Mouse (Mus musculus): Measurements from ENCODE around the gene Zdhhc5.

Zdhhc5 gene

GRCm38 (mm10) chr2:84714811-84715561 is at the start of gene Zdhhc5:
Gene Zdhhc5, minus strand, starts transcription at chr2:84715180.
- ChIA-PET POLR2A (interaction anchor here in 3 of 4 experiments (0.8 to 8.6 kb wide), 25 partner anchors 8 to 136 kb away, joined by 3 to 83 read pairs (median 6); partner anchors contain the start of genes Clp1 (in 2 of the 3), Gm19426 (in 2 of the 3), Ctnnd1 (in 1 of the 3) and Gm28635 (in 1 of the 3)), CTCF (interaction anchor here in 1 of 4 experiments (0.5 kb wide), 1 partner anchor 1030 kb away, joined by 4 read pairs; no protein-coding TSS in a partner anchor)

DNA sequence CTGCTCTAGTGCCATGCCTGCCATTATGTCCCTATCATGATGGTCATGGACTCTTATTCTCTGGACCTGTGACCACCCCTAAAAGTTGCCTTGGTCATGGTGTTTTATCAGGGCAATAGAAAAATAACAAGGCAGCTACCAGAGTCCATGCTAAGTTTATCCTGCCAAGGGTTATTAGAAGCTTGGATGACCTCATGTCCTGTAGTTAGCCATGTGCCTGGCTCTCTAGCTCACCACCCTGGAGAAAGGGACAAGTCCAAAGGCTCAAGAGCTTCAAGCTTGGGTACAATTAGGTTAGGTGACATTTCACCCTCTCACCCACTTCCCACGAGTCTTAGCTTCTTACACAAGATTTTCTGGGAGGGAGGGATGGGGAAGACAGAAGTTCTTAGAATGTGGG is 47.8 kb upstream of the Zdhhc5 start:
- ChIA-PET CTCF (interaction anchor here in 2 of 4 experiments (0.6 to 2.9 kb wide), 7 partner anchors 11 to 119 kb away, joined by 3 to 7 read pairs (median 4); partner anchors contain the start of gene Ube2l6 (in 1 of the 2)), POLR2A (interaction anchor here (0.6 to 23.1 kb wide), 25 partner anchors 9 to 1390 kb away, joined by 3 to 652 read pairs (median 5); partner anchors contain the start of genes Serping1 (in 3 of the 4), Clp1 (in 2 of the 4), Gm19426 (in 2 of the 4) and Ube2l6 (in 1 of the 4))

- ChIA-PET CTCF (interaction anchor here (0.5 to 2.9 kb wide), 8 partner anchors 10 to 255 kb away, joined by 3 to 7 read pairs (median 4); no protein-coding TSS in a partner anchor), POLR2A (interaction anchor here (0.6 to 23.1 kb wide), 25 partner anchors 9 to 1390 kb away, joined by 3 to 652 read pairs (median 5); partner anchors contain the start of genes Serping1 (in 3 of the 4), Clp1 (in 2 of the 4), Gm19426 (in 2 of the 4) and Ube2l6 (in 1 of the 4))
Observed at GRCm38 (mm10) chr2:84762295-84762694, 47.3 kb upstream of the Zdhhc5 start.

DNA sequence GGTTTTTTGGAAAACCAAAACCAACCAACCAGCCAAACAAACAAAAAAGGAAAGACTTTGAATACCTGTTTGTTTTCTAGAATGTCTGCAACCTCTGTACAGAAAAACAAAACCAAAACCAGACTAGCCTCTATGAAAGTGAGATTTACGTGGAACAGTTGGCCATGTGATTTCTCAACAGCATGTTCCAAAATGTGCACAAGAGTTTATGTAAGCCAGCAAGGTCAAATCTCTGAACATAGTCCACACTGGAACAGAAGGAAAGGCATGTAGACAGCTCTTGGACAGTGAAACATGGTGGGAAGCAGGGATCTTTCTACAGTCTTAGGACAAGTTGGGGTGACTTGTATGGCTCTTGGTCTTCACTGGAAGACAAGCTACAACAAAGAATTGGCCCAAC is 46.9 kb upstream of the Zdhhc5 start:
- POLR2A ChIA-PET: interaction anchor here (0.6 to 23.1 kb wide), 19 partner anchors 13 to 183 kb away, joined by 3 to 652 read pairs (median 8); partner anchors contain the start of genes Serping1 (in 3 of the 4), Gm19426 (in 2 of the 4), Ube2l6 (in 1 of the 4) and Ypel4 (in 1 of the 4)
- CTCF ChIA-PET: interaction anchor here in 3 of 4 experiments (0.5 to 2.9 kb wide), 5 partner anchors 17 to 256 kb away, joined by 3 to 7 read pairs (median 3); no protein-coding TSS in a partner anchor

GRCm38 (mm10) chr2:84761309-84761708 is 46.3 kb upstream of the Zdhhc5 start:
- CTCF ChIA-PET: interaction anchor here in 3 of 4 experiments (0.6 to 2.9 kb wide), 3 partner anchors 18 to 251 kb away, joined by 3 to 7 read pairs (median 4); no protein-coding TSS in a partner anchor
- POLR2A ChIA-PET: interaction anchor here in 2 of 4 experiments (0.6 to 23.1 kb wide), 9 partner anchors 13 to 46 kb away, joined by 3 to 652 read pairs (median 6); partner anchors contain the start of genes Gm19426 (in 2 of the 2), Serping1 (in 1 of the 2), Ube2l6 (in 1 of the 2) and Ypel4 (in 1 of the 2)

DNA sequence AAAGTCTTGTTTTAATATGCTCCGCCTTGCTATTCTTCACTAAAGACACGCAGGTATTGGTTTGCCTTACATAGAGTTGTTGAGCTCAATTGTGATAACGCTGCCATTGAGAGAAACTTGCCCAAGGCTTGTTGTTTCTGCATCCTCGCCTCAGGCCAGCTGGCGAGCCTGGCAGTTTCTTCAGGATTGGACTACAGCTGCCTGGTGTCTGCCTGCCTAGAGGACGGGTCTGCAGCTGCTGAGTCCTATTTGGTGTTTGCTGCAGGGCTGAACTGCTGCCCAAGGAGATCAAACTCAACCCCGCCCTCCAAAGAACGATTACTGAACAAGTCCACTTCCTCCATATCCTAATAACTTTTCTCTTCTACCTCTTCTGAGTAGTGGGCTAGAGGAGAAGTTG is 45.8 kb upstream of the Zdhhc5 start:
- CTCF ChIA-PET: interaction anchor here in 2 of 4 experiments (1.0 to 2.9 kb wide), 2 partner anchors 18 to 20 kb away, joined by 3 to 7 read pairs; no protein-coding TSS in a partner anchor

DNA sequence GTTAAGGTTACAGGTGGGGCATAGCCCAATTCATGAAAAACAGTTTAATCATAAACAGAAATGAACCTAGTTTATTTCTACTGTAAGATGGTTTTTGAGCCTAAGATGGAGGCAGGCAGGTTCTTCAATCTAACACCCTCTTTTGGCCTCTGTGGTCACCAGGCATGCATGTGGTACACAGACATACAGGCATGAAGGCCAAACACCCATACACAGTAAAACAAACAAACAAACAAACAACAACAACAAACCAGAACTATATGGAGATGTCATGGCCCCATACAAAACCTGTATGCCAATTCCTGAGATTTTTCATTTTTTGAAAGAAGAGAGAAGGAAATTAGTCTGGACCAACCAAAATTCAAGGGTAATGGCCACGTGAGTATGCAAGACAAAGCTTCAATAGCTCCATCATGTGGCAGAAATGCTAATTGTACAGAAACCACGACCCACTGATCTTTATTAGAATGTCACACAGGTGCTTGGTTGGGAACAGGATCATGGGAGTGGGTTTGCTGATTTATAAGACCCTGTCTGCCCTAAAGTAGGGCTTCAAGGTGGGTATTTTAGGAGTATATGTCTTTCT is 43.7 kb upstream of the Zdhhc5 start:
- CTCF ChIA-PET: interaction anchor here (0.6 to 4.5 kb wide), 12 partner anchors 14 to 108 kb away, joined by 3 to 33 read pairs (median 4); partner anchors contain the start of gene Ube2l6 (in 1 of the 4)
- POLR2A ChIA-PET: interaction anchor here (0.5 to 23.1 kb wide), 14 partner anchors 13 to 284 kb away, joined by 3 to 652 read pairs (median 5); partner anchors contain the start of genes Gm19426 (in 3 of the 4), Serping1 (in 3 of the 4), Ctnnd1 (in 1 of the 4) and Ube2l6 (in 1 of the 4)

More for the DNA sequence above, 45.8 kb upstream of the Zdhhc5 start:
- POLR2A ChIA-PET: interaction anchor here in 2 of 4 experiments (0.7 to 23.1 kb wide), 6 partner anchors 14 to 47 kb away, joined by 3 to 652 read pairs (median 10); partner anchors contain the start of genes Gm19426 (in 2 of the 2) and Ypel4 (in 1 of the 2)

DNA sequence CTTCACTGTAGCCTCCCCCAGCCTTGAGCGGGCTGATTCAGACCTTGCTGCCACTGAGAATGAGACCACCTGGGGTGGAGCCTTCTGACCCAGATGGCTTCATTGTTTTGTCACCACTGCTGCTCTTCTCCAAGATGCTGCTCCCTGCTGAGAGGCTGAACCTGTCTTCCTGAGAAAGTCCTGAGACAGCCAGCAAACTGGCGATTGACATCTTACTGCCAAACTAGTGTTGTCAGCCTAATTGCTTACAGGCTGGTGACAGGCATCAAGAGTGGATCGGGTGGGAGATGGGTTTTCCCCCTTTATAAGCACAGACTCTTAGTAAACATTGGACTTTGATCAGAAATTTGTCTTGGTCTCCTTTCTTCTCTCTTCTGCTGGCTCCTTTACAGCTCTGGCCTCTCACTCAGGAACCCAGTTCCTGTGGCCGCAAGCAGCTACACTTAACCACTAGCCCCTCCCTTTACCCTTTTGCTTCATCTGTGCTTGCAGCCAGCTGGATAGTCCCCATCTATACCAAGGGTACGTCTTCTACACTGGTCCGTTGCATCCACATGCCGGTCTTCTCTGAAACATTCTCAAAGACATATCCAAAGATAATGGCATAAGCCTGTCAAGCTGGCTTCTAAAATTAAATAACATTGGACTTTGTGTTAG is 42.2 kb upstream of the Zdhhc5 start:
- CTCF ChIA-PET: interaction anchor here (0.5 to 4.7 kb wide), 14 partner anchors 9 to 272 kb away, joined by 3 to 33 read pairs (median 3); partner anchors contain the start of gene Ube2l6 (in 1 of the 4)

DNA sequence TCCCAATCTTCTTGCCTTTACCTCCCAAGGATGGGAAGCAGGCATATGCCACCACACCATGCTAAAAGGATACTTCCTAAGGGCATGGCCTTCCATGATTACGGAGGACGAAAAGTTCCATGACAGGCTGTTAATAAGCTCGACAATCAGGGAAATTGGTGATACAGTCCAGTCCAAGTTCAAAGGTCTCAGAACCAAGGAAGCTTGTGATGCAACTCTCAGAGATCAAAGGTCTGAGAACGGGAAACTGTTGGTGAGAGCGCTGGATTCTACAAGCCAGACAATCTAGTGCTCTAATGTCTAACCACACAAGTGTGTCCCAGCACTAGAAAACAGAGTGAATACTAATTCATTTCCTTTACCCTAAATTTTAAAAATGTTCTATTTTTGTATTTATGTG is 41.3 kb upstream of the Zdhhc5 start:
- ChIA-PET POLR2A (interaction anchor here (0.6 to 23.6 kb wide), 19 partner anchors 2 to 992 kb away, joined by 3 to 652 read pairs (median 5); partner anchors contain the start of genes Gm19426 (in 3 of the 4), Clp1 (in 1 of the 4), Serping1 (in 1 of the 4) and Ube2l6 (in 1 of the 4)), CTCF (interaction anchor here (0.5 to 4.7 kb wide), 15 partner anchors 10 to 273 kb away, joined by 3 to 33 read pairs (median 4); partner anchors contain the start of gene Ube2l6 (in 2 of the 4))

More for the DNA sequence above, 42.2 kb upstream of the Zdhhc5 start:
- POLR2A ChIA-PET: interaction anchor here (0.7 to 23.6 kb wide), 19 partner anchors 2 to 178 kb away, joined by 3 to 652 read pairs (median 5); partner anchors contain the start of genes Gm19426 (in 3 of the 4), Ube2l6 (in 2 of the 4), Serping1 (in 1 of the 4) and Ypel4 (in 1 of the 4)

GRCm38 (mm10) chr2:84750115-84750514 is 35.1 kb upstream of the Zdhhc5 start:
- POLR2A ChIA-PET: interaction anchor here in 3 of 4 experiments (0.6 to 23.6 kb wide), 8 partner anchors 5 to 80 kb away, joined by 3 to 652 read pairs (median 6); partner anchors contain the start of genes Gm19426 (in 2 of the 3) and Ypel4 (in 1 of the 3)
- CTCF ChIA-PET: interaction anchor here in 3 of 4 experiments (0.5 to 3.0 kb wide), 4 partner anchors 10 to 49 kb away, joined by 3 to 12 read pairs (median 5); partner anchors contain the start of gene Ube2l6 (in 1 of the 3)

DNA sequence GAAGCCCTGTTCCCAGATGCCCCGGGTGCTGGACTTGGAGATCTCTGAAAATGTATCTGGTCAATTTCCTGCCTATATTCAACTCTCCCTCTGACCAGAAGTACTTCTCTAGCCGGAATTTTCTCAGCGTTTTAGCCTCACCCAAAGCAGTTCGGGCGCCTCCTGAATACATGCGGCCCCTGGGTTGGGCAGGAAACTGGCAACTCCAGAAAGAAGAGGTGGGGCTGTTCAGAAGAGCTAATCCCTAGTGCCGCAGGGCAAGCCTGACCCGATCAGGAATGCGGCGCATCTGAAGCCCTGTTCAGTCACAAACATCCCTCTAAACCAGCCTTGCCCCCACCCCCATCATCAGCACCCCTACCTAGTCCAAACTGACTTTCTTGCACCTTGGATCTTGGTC is 29.1 kb upstream of the Zdhhc5 start:
- CTCF ChIA-PET: interaction anchor here in 3 of 4 experiments (0.7 to 1.7 kb wide), 6 partner anchors 12 to 289 kb away, joined by 3 to 7 read pairs (median 5); partner anchors contain the start of gene Ube2l6 (in 3 of the 3)
- POLR2A ChIA-PET: interaction anchor here (0.6 to 23.6 kb wide), 62 partner anchors 11 to 1805 kb away, joined by 3 to 679 read pairs (median 7); partner anchors contain the start of genes Clp1 (in 3 of the 4), Serping1 (in 3 of the 4), Slc43a1 (in 3 of the 4) and Selenoh (in 2 of the 4)

GRCm38 (mm10) chr2:84743561-84743960 is 28.6 kb upstream of the Zdhhc5 start, which contains the start of gene Gm19426:
Gene Gm19426, minus strand, starts transcription at chr2:84743655.
- CTCF ChIA-PET: interaction anchor here in 3 of 4 experiments (0.7 to 1.7 kb wide), 3 partner anchors 55 to 289 kb away, joined by 5 to 7 read pairs (median 5); partner anchors contain the start of gene Ube2l6 (in 2 of the 3)
- POLR2A ChIA-PET: interaction anchor here (0.6 to 23.6 kb wide), 58 partner anchors 11 to 305 kb away, joined by 3 to 679 read pairs (median 10); partner anchors contain the start of genes Clp1 (in 3 of the 4), Serping1 (in 3 of the 4), Slc43a1 (in 3 of the 4) and Gm28635 (in 2 of the 4)

DNA sequence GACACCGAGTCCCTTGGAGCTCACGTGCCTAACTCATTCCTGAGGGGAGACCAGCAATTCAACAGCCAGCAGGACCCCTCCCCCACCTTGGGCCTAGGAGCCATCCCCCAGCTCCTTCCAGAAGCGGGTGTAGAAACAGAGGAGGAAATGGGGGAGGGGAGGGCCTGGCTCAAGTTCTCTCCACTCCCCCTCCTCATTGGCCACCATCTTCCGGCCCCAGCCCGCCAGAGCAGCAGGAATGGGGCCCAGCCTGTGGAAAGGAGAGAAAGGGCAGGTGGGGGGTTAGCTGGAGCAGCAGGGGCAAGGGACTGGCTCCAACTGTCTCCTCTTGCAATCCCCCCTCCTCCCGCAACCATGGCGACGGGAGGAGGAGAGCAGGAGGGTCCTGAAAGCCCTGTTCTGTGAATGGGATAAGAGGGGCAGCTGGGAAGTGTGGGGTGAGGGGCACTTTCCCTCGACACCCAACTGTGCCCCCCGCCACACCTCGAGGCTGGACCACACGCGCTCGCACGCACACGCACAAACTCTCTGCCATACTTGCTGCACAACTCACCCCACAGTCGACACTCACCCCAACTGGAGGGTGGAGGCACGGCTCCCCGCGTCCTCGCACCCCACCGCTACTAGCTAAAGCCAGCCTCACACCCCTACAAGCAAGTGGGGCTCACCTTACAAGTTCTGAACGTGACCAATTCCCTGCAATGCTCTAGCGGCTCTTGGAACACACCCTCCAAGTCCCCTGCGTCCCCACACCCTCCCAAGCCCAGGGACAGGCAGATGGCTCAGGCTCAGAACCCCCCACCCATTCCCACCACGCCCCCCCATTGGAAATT is 27.7 kb upstream of the Zdhhc5 start:
- CTCF ChIA-PET: interaction anchor here (0.6 to 5.8 kb wide), 20 partner anchors 10 to 491 kb away, joined by 3 to 70 read pairs (median 9); partner anchors contain the start of genes Ube2l6 (in 4 of the 4) and Slc43a1 (in 1 of the 4)
- POLR2A ChIA-PET: interaction anchor here (0.6 to 23.6 kb wide), 113 partner anchors 8 to 1032 kb away, joined by 3 to 679 read pairs (median 6); partner anchors contain the start of genes Ube2l6 (in 4 of the 4), Clp1 (in 3 of the 4), Serping1 (in 3 of the 4) and Slc43a1 (in 3 of the 4)

- ChIA-PET POLR2A (interaction anchor here (0.5 to 23.6 kb wide), 118 partner anchors 9 to 1031 kb away, joined by 3 to 679 read pairs (median 6); partner anchors contain the start of genes Ube2l6 (in 4 of the 4), Clp1 (in 3 of the 4), Gm28635 (in 3 of the 4) and Serping1 (in 3 of the 4)), CTCF (interaction anchor here (0.6 to 5.8 kb wide), 27 partner anchors 11 to 170 kb away, joined by 3 to 70 read pairs (median 5); partner anchors contain the start of genes Ube2l6 (in 4 of the 4), Serping1 (in 1 of the 4) and Slc43a1 (in 1 of the 4))
Observed at GRCm38 (mm10) chr2:84741841-84742450, 27.0 kb upstream of the Zdhhc5 start.
